Mouse (Mus musculus): ENCODE data around the gene P3h4.
A peak's percentile ranks its signal among the peaks of the same experiment; 100 is the strongest.

Gene P3h4

DNA sequence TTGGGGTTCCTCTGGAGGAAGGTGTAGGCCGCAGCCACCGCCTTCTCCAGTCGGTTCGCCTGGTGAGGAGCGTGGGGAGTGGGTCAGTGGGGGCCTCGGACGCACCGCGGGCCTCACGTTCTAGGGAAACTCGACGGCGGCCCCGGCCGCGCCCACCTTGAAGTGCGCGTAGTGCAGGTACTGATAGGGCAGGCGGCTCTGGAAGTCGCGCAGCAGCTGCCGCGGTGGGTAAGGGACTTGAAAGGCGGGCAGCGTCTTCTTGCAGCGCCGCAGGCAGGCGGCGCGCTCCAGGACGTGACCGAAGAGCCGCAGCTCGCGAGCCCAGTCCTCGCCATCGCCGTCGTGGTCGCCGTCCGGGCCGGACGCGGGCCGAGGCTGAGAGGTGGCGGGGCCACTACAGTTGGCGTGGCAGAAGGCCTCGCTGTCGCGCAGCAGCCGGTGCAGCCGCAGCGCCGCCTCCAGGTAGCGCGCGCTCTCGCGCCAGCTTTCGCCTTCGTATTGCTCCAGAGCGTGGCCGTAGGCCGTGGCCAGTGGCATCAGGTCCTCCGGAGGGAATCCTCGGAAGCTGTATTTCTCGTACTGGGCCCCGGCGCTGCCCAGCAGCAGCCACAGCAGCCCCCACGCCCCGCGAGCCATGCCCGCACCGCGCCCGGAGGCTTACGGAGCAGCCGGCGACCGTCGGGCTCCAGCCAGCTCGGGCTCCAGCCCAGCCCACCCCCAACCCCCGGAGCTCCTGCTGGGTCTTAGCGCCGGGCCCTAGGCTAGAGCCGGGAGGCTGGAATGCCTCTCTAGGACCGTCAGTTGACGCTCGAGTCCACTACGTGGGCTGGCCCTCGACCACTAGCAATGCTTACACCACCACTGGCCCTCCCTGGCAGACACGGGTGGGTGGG, at the start of gene P3h4:
Gene P3h4, minus strand, starts transcription at position 816 of the 893 bp plus-strand sequence.
- peak; percentile 94 for DNase-seq (ENCODE audit: inconsistent ontology term)

DNA sequence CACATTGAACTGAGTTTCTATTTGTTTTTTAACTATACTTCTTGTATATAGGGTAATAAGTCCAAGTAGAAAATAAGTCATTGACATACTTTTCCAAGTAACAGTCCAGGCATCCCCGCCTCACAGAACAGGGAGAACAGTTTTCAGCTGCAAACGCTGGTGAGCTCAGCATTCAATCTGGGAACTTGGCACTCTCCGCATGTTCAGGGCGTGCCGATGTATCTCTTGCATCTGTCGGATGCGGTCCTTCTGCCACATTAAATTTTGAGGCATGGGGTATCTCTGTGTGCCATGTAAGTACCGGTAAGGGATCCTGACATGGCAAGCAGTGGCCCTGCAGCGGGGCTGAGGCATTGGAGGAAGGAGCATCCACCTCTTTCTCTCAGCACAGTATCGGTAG, 48.1 kb upstream of the P3h4 start:
- no peak for DNase-seq (ENCODE audit: inconsistent ontology term)

DNA sequence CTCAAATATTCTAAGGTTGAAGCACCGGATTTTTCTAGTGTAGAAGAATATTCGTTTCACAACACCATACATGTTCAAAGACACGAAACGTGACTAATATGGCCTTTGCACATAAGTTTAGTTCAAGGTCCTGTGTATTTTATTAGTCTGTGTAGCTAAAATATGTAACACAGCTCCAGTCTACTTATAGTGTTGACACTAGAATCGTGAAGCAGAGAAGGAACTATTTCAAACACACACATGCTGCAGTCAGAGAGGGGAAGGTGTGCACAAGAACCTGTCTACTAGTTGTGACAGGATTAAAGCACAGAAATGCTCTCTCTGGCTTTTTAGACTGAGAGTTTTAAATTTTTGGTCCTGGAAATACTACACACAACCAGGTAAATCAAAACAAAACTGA, 43.1 kb upstream of the P3h4 start:
- DNase-seq (ENCODE audit: inconsistent ontology term) = no peak

DNA sequence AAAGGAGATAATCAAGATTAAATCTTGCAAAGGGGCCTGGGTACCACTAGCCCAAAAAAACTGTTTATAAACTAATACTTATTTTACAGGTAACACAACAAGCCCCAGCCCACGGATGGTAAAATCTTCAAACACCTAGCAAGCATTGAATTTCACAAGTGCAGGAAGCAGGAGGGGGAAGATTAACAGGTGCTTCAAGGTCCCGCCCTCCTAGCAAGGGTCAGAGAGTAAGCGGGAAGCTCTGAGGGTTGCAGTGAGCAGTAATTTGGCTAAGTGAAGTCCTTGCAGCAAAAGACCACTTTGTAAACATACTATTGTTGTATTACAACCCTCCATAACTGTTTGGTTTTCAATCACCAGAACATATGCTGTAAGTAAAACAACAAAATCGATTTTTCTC, 42.6 kb upstream of the P3h4 start:
- no peak for DNase-seq (ENCODE audit: inconsistent ontology term)

DNA sequence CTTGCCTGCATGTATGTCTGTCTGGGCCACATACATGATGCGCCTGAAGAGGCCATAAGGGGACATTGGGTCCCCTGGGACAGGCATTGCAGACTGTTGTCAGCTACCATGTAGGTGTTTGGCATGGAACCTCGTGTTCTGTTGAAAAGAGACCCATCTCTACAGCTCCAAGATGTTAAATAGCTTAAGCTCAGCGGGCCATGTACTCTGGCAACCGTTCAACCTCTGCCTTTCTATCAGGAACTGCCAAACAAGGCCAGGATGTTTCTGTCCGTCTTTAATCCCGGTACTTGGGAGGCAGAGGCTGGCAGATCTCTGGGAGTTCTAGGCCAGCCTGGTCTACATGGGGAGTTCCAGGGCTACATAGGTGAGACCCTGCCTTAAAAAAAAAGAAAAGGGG, 28.0 kb upstream of the P3h4 start:
- peak; percentile 19 for DNase-seq (ENCODE audit: inconsistent ontology term)

DNA sequence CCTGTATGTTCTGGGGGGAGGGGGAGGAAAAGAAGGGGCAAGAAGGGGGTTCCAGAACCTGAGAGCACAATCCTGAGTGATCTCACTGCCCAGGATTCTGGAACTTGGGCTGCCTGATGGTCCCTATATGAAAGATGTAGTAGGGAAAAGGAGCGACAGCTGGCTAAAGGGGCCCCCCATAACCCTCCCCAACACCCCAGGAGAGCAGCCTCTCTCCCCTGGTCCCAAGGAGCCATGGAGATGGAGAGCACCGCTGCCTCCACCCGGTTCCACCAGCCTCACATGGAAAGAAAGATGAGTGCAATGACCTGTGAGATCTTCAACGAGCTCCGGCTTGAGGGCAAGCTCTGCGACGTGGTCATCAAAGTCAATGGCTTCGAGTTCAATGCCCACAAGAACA, 27.2 kb upstream of the P3h4 start, which contains the start of the genes Nt5c3b and Klhl10:
Gene Nt5c3b, minus strand, starts transcription at position 12 of the 400 bp plus-strand sequence.
Gene Klhl10, plus strand, starts transcription at position 121 of the 400 bp plus-strand sequence.
- DNase-seq (ENCODE audit: inconsistent ontology term) = no peak

DNA sequence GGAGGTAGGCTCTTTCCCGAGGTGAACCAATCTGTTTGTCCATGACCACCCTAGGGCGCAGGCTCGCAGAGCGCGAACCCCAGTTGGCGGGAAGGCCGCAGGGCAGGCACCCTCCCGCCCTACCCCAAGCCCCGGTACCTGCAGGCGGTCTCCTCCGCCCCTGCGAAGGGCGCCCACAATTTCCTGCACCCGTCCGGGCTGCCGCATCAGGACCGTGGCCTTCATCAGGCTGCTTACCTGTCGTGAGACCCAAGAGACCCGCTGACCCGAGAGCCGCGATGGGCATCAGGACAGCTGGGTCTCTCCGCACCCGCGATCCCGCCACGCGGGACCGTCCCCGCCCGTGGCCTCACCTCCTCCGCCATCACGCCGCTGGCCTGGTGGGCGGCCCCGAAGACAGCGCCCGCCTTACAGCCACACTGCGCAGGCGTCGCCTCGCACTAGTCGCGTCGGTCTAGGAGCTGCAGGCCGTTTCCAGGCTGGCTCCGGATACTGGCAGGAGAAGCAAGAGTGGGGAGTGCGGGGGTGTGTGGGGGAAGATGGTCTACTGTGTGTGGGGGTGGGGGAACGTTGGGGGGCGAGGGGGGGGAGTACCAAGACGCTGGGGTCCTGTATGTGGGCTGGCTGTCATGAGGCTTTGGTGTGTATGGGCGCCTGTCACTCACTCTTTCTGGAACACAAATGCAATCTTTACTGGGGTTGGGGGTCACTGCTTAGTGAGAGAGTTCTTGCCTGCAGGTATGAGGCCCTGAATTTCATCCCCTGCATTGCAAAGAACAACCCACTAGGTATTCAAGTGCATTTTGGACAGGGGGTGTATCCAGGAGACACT, 26.3 kb upstream of the P3h4 start:
- peak; percentile 79 for DNase-seq (ENCODE audit: inconsistent ontology term)

DNA sequence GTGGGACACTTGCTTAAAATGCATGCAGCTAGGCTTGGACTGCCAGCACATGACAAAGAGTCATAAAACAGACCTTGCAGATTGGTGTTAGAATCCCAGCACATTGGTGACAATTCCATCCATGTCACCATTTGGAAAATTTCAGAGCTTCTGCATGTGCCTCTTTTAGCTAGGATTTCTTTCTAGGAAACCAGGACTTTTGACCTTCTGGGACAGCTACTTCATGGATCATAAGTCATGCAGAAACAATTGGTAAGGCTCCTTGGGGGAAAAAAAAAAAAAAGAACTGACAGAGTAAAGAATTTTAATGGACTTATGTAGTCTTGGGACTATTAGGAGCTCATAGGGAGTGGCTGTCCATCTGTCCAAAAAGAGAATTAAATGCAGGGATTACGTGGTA, 23.3 kb upstream of the P3h4 start:
- DNase-seq (ENCODE audit: inconsistent ontology term) = no peak

DNA sequence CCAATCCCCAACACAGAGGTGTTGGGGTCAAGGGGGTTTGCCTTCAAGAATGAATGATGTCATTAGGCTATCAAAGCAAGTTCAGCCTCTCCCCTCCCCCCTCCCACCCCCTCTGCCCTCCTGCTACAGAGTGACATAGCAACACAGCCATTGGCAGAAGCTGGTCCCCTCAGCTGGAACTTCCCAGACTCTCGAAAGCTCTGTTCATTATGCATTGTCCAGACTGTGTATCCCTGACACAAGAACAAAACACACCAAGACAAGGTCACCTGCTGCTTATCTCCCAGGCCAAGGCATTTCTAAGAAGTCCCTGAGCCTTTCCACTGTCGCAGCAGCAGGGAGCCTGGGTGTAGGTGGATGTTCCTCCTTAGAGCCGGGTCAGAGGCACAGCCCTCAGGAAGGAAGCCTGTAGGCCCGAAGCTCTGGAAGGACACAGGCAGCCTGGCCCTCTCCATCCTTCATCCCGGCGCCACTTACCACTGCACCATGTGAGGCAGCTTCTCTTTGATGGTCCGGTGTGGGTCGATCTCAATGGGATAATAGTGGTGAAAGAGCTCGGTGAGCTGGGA, 21.1 kb upstream of the P3h4 start:
- no peak for DNase-seq (ENCODE audit: inconsistent ontology term)

DNA sequence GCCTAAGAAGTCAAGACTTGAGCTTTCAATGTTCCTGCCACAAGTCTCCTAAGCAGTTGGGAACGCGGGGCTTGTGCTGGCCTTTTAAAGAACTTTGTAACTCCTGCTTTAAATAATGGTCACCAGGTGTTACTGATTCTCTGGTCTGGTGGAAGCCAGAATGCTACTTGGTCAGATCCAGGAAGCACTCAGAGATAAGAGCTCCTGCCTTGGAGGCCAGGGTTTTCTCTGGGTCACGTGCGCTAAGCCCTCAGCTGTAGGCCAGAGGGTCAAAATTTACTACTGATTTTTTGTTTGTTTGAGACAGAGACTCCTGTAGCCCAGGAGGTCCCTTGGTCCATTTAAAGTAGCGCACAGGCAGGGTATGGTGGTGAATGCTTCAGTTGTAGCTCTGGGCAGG, 17.4 kb upstream of the P3h4 start:
- no peak for DNase-seq (ENCODE audit: inconsistent ontology term)

DNA sequence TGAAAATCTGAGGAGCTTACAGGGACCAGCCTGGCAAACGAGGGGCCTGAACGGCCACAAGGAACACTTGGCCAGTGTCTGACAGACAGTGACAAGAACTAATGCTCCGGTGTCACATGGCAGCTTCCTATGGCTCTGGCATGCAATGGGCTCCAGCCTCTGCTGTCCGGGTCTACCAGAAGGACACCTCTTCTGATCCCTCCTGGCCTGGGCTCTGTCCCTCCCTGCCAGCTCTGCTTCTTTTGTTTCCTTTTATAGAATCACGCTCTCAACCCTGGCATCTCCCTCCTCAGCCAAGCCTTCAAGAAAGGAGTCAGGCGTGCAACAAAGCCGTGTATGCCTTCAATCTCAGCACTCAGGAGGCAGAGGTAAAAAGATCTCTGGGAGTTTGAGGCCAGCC, 15.4 kb upstream of the P3h4 start:
- no peak for DNase-seq (ENCODE audit: inconsistent ontology term)

DNA sequence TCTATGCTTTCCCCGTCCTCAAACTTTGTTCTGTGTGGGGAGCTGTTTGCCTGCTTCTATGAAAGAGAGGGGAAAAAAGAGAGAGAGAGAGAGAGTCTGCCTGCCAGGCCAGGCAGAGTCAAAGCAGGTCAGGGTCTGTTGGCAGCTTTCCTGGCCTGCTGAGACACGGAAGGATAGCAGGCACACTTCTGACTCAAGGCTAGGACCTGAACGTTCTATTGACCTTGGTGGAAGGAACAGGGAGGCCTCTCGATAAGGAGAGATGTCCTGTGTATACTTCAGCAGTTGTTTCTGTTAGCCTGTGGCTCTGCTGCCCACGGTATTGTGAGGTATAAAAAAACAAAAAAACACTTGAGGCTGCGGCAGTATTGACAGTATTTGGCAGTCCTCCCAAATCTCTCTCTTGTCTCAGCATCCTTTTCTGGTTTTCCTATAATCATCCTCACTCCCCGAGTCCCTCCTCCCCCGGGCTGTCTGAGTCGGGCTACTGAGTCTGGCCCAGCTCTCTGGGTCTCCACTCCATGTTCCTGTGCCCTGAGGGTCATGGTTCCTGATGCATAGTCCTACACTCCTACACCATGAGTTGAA, 14.1 kb upstream of the P3h4 start:
- peak; percentile 65 for DNase-seq (ENCODE audit: inconsistent ontology term)

DNA sequence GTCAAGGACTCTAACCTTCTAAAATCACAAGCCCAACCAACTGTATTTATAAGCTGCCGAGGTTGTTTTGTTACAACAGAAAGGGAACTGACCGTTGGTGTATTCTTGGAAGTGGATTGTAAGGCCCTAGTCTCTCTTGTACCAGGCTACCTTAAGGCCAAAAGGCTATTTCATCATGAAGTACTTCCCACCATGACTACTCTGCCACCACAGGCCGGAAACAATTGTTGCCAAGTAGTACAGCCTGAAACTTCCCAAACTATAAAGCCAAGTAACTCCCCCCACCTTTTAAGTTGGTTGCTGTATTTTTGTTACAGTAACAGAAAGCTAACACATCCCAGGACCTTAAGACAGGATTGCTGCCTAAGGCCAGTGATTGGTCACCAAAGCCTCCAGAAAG, 12.2 kb upstream of the P3h4 start:
- no peak for DNase-seq (ENCODE audit: inconsistent ontology term)

DNA sequence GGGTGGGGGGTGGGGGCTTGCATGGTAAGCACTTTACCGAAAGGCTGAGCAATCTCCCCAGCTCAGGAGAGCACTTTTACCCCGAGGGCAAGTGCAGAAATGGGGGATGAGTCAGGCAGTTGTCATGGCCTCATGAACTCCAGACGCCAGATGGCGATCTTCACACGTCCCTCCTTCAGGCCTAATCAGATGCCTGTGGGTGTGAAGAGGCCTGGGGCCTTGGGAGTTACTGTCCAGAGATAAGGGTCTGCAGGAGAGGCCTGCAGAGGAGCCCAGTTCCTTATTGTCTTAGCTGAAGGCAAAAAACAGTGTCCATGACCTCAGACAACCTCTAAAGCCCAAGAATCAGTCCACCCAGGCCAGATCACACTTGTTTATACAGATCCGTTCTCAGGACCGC, 11.2 kb upstream of the P3h4 start:
- peak; percentile 71 for DNase-seq (ENCODE audit: inconsistent ontology term)

DNA sequence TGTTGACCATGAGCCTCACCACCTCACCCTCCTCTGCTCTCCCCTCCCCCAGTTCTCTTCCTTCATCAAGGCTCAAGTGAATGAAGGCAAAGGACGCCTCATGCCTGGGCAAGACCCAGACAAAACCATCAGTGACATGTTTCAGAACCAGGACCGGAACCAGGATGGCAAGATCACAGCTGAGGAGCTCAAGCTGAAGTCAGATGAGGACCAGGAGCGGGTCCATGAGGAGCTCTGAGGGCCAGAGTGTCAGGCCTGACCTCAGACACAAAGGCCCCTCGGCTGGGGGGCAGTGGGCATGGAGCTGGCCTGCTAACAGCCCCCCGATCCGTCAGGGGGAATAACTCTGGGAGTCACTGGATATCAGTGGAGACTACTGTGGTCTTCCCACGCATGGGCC, 9.2 kb upstream of the P3h4 start:
- no peak for DNase-seq (ENCODE audit: inconsistent ontology term)

DNA sequence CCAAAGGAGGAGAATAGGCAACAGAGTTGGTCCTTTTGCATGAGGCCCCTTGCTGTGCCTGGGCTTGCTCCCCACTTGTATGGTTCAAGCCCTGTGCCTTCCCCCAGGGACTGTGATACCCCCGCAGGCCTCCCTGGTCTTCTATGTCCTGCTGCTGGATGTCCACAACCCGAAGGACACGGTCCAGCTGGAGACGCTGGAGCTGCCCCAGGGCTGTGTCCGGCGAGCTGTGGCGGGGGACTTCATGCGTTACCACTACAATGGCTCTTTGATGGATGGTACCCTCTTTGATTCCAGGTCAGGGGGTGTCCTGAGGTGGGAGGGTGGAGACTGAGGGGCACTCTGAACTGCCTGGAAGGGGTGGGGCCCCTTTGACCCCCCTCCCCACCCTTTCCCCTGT, 6.9 kb upstream of the P3h4 start:
- no peak for DNase-seq (ENCODE audit: inconsistent ontology term)

DNA sequence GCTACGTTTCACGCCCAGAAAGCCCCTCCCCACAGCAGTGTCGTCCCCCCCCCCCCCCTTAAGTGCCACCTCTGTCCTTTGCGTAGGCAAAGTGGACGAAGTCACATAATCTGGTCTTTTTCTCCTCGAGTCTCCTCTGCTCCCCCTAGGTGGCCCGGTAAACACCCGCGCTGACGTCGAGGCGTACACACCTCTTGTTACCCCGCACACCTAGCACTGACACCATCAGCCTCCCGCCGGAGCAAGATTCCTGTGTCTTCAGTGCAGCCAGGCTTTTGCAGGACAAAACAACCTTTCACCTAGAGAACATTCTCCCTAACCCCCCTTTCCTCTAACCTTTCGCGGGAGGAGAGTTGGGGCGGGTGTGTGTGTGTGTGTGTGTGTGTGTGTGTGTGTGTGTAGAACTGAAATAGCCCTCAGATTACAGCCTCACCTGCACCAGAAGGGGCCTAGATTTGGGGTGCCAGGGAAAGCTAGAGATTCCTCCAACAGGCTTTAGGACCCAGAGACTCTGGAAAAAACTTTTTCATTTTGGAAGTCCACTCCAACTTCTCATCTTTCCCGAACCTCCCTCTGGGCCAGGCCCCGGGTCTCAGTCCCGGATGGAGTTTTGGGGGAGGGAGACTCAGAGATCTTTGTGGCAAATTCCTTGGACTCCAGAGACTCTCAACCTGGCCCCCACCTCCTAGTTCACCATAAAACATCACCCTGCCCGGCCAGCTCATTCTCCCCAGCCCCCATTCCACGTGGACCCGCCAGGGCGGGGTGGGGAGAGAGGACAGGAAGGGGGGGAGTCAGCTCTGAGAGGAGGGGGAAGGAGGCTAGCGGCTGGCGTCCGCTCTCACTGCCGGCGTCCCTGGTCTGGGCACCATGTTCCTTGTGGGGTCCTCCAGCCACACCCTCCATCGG, 532 bp upstream of the P3h4 start, which contains the start of gene Fkbp10:
Gene Fkbp10, plus strand, starts transcription at position 784 of the 909 bp plus-strand sequence.
- peak; percentile 91 for DNase-seq (ENCODE audit: inconsistent ontology term)

DNA sequence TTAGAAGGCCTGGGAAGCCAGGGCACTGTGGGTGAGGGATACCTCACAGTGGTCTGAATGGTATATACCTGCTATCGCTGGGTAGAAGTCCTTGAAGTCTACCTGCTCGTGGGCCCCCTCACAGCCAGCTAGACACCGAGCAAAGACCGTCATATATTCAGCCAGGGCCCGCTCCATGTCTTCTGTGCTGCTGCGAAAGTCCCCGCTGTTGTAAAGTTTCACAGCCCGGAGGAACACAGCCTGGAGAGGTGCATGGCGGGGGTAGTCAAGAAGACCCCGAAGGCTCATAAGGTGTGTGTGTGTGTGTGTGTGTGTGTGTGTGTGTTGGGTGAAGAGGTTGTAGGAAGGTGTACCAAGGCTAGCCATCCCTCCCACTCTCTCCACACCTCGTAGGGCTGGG, 1.1 kb downstream of the P3h4 start:
- no peak for DNase-seq (ENCODE audit: inconsistent ontology term)

DNA sequence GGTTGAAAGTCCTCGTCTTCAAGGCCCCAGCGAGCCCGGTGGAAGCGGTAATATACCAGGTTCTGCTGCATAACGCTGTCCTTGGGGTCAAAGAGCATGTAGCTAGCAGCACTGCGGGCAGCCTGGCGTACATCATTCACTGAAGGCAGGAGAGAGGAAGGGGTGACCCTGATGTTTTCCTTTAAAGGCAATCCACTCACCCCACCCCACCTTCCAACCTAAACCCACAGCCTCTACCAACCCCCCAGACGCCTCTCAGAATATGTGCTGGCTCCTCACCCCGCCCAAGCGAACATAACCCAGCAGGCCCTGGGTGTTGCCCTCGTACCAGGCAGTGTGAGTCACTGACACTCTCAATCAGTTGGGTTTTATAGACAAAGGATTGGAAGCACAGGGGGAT, 2.9 kb downstream of the P3h4 start:
- no peak for DNase-seq (ENCODE audit: inconsistent ontology term)

DNA sequence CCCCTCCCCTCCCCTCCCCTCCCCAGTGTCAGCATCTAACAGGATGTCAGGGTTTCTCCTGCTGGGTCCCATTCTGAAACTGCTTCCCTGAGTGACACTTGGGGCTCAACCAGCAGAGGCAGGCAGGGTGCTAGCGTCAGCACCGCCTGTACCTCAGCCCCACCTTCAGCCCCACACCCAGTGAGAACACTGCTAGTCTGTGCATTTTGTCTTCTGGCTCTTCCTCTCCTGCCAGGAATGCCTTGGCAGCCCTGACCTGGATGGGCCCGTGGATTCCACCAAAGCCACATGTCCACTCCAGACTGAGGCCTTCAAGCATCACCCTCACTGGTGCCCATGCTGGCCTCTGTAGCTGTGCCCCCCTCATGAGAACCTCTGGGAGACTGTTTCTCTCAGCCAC, 5.0 kb downstream of the P3h4 start:
- DNase-seq (ENCODE audit: inconsistent ontology term) = no peak

All from Muller cell, postnatal 12 days (primary cell).